Mouse (Mus musculus) cerebellum, adult 9-10 months (tissue): ENCODE results near the gene Antxr1.

Experiments used
- DNase-seq: peaks from one replicate; pipeline ENCODE4 v3.0.0; 2022

The Antxr1 gene

GRCm38 (mm10) chr6:87287251-87287650 lies 48.4 kb downstream of the Antxr1 start:
- no peak for DNase-seq

GRCm38 (mm10) chr6:87285365-87285749 lies 50.3 kb downstream of the Antxr1 start:
- DNase-seq: no peak

GRCm38 (mm10) chr6:87284716-87285364 lies 50.8 kb downstream of the Antxr1 start:
- no peak for DNase-seq

DNA sequence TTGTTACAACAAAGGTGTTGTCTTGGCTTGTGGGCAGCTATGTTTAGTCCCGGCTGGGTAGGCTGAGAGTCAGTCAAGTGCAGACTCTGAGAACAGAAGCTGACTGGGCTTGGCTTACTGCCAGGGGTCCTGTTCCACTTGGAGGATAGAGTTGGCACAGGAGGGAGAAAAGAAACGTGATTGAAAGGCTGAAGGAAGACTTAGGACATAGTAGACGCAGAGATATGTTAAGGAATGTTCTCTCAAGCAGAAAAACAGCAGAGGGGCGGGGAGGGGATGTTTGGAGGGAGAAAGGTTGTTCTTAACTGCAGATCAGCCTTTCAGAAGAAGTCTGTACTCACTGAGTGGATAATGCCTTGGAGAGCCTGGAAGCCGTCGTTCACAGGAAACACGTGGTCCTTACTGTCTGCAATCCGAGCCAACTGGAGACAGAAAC lies 53.3 kb downstream of the Antxr1 start:
- no peak for DNase-seq

- DNase-seq: no peak
Measured at GRCm38 (mm10) chr6:87281771-87282170, 53.9 kb downstream of the Antxr1 start.

GRCm38 (mm10) chr6:87278151-87278550 lies 57.5 kb downstream of the Antxr1 start:
- no peak for DNase-seq

GRCm38 (mm10) chr6:87277527-87277926 lies 58.1 kb downstream of the Antxr1 start:
- DNase-seq: no peak

- DNase-seq: no peak
Measured at GRCm38 (mm10) chr6:87276941-87277340, 58.7 kb downstream of the Antxr1 start.

GRCm38 (mm10) chr6:87274779-87275178 lies 60.8 kb downstream of the Antxr1 start:
- DNase-seq: no peak

GRCm38 (mm10) chr6:87273791-87274190 lies 61.8 kb downstream of the Antxr1 start:
- DNase-seq: no peak

DNA sequence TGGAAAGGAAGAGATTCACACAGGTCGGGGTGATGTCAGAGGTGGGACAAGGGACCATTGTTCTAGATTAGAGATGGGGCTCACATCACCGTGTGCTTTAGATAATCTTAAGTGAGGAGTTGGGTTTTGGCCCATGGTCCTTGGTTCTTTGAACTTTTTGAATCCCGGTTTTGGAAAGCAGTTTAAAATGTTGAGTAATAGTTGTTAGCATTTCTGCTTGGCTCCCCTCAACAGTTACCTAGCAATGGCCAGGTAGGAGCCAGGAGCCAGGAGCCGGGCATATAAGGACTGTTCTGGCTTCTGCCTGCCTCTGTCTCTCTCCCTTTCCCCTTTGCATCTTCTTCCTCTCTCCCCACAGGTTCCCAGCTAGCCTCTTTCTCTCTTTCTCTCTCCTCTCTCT lies 62.5 kb downstream of the Antxr1 start:
- no peak for DNase-seq

DNA sequence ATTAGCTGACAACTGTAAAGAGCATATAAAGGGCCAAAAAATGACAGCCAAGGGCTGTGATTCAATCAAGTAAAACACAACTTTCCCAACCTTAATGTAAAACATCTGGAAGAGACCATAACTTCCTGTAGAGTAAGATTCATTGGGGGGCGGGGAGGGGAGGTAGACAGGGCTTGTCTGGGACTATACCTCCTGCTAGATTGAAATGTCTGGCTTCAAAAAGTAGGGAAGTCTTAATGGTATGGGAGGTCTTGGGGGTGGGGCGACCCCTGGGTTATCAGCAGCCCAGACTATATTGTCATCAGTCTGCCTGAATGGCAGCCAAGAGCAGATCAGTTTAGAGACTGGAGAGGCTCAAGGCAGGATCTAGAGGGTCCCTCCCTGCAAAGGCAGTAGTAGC lies 63.4 kb downstream of the Antxr1 start:
- DNase-seq: no peak

DNA sequence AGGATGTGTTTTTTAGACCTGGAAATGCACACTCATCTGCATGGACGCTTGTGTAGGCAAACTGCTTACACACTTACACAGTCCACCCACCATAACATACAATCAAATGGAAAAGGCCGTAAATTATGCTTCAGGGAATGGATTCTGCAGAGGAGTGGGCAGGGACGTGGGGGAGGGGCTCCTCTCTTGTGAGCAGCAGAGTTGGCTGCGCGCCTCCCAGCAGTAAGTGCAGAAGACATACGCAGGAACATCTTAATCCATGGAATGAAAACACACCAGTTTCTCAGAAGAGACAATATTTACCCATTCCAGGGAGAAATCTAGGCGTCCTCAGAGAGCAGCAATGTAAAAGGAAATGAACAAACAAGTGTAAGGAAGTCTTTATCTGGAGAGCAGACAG lies 65.2 kb downstream of the Antxr1 start:
- DNase-seq: no peak

- no peak for DNase-seq
Measured at GRCm38 (mm10) chr6:87269950-87270349, 65.7 kb downstream of the Antxr1 start.

- no peak for DNase-seq
Measured at GRCm38 (mm10) chr6:87262666-87263065, 73.0 kb downstream of the Antxr1 start.

DNA sequence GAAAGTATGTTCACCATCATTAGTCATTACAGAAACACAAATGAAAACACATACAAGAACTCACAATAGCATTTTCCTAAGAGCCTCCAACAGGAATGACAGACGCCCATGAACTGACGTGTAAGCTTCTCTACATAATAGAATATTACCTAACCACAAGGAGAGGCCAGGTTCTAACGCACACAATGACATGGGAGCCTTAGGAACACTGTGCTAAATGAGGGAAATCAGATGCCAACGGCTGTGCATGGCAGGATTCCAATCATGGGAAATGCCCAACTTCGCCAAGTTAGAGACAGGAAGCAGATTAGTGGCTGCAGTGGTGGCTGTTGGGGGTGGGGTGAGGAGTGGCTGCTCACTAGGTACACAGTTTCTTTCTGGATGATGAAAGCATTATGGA lies 76.6 kb downstream of the Antxr1 start:
- no peak for DNase-seq

- no peak for DNase-seq
Measured at GRCm38 (mm10) chr6:87257981-87258775, 77.4 kb downstream of the Antxr1 start.

GRCm38 (mm10) chr6:87257471-87257870 lies 78.2 kb downstream of the Antxr1 start:
- DNase-seq: no peak

DNA sequence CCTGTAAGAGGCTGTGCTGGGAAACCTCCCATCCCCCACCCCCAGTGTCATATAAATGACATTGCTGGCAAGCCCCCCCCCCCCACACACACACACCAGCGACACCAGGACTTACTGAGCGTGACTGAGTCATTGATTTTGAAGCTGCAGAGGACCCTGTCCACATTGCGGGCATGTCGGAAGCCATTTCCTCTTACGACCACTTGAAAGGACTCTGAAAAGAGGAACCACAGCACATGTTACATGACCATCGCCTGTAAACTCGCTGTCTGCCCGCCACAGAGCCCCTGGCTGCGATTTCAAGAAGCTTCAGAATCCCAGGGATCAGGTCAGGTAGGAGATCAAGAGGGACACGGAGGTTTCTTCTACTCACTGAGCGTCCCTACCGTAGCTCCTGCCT lies 80.0 kb downstream of the Antxr1 start:
- DNase-seq: no peak

DNA sequence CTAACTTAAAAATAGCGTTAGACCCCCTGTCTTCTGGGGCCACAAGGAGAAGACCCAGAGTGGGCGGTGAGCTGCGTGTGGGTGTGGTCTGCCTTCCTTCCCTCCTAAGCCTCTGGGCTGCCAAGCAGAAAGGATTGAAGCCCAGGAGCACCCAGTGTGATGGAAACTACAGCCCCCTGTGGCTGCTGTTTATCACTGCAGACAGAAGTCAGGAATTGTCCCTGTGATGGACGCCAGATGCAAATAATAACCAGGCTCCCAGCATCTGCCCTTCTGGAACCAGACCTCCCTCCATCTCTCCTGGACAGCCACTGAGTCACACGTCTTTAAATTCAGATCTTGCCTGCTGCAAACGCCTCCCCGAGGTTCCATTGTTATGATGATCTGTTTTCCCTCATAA lies 80.9 kb downstream of the Antxr1 start:
- DNase-seq: no peak

DNA sequence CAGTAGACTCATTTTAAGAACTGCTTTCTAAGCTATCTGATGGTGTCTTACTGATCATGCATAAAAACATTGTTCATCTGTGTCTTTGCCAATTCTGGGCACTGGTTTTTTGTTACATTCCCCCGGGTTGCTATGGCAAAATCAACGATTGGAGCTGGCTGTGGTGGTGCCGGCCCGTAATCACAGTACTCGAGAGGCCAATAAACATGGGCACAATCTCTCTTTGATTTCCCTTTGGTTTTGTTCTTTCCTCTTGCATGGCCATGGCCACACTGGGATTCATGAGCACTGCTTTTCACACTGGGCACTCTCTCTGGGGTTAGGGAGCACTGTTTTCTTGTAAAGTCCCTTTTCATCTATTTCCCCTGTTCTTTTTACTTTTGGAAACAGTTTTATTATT lies 83.9 kb downstream of the Antxr1 start:
- DNase-seq: no peak

GRCm38 (mm10) chr6:87250701-87251100 lies 84.9 kb downstream of the Antxr1 start:
- DNase-seq: no peak

- no peak for DNase-seq
Measured at GRCm38 (mm10) chr6:87248226-87248834, 87.3 kb downstream of the Antxr1 start.
